Mouse (Mus musculus) forebrain, embryonic 16.5 days (tissue): Measurements from ENCODE around the gene Col4a2. TPM values are rescaled to one million over a fixed set of nuclear protein-coding genes. Genes with fewer than 3 reads are reported as not detected.

Experiments
- ATAC-seq: fragments of 200-750 bp; cut with Nextera tagmentation; 2 replicates; pipeline ENCODE4 v1.8.0; 2017; ENCODE audit warnings: mild to moderate bottlenecking, moderate library complexity
- H3K27ac ChIP-seq: fragments of 300-500 bp; sonication (generic); 2 replicates; pipeline ENCODE4 v1.5.1; 2014; ENCODE audit warnings: low read length, control low read depth
- H3K27me3 ChIP-seq: fragments of 300-500 bp; sonication (generic); replicated peaks from 2 replicates; pipeline ENCODE4 v1.6.1; 2014; ENCODE audit warnings: low read length; ENCODE audit not compliant: control insufficient read depth, insufficient read depth
- H3K36me3 ChIP-seq: fragments of 300-500 bp; sonication (generic); 2 replicates; pipeline ENCODE4 v1.6.1; 2014; ENCODE audit not compliant: control insufficient read depth, insufficient read depth
- H3K4me1 ChIP-seq: fragments of 300-500 bp; sonication (generic); replicated peaks from 2 replicates; pipeline ENCODE4 v1.6.1; 2014; ENCODE audit warnings: low read length; ENCODE audit not compliant: control insufficient read depth, insufficient read depth
- H3K4me2 ChIP-seq: fragments of 300-500 bp; sonication (generic); 2 replicates; pipeline ENCODE4 v1.6.1; 2014; ENCODE audit warnings: mild to moderate bottlenecking, low read length, control low read depth
- H3K4me3 ChIP-seq: fragments of 300-500 bp; sonication (generic); replicated peaks from 2 replicates; pipeline ENCODE4 v1.5.1; 2014; ENCODE audit warnings: mild to moderate bottlenecking, low read length, control low read depth
- H3K9ac ChIP-seq: fragments of 300-500 bp; sonication (generic); replicated peaks from 2 replicates; pipeline ENCODE4 v1.6.1; 2014; ENCODE audit warnings: low read depth, low read length, control low read depth
- H3K9me3 ChIP-seq: fragments of 300-500 bp; sonication (generic); 2 replicates; pipeline ENCODE4 v1.6.1; 2016; ENCODE audit warnings: low read length; ENCODE audit not compliant: control insufficient read depth
- WGBS: fragments of 180-500 bp; shearing (Covaris S2); extraction: QIAGEN DNeasy Blood & Tissue Kit; methylation state at CpG from one replicate; pipeline ENCODE4 v1.1.7; 2014; 5-methylcytosine and 5-hydroxymethylcytosine counted together
- polyA plus RNA-seq: library from polyadenylated mRNA; unstranded; fragments of >200 nt; fragmentation: Nextera tagmentation; extraction: Ambion mirVana; gene quantifications from 2 replicates; pipeline ENCODE4 v1.2.1, GENCODE M21; 2015

The Col4a2 gene
- polyA plus RNA-seq, 1 experiment from 2014 or later: 29.1 TPM

GRCm38 (mm10) chr8:11382059-11382810 lies 69.6 kb downstream of the Col4a2 start:
- Histone ChIP-seq H3K9me3 (no peaks in the 10 kb centered on the region), H3K4me1 (peaks cover 11% of the 10 kb centered on the region), H3K4me3 (no peak overlapping the region), H3K27me3 (no peaks in the 10 kb centered on the region), H3K4me2 (no peak overlapping the region), H3K9ac (no peak overlapping the region), H3K27ac (no peak overlapping the region), H3K36me3 (no peaks in the 10 kb centered on the region)
- peak; percentile 64 for ATAC-seq
- WGBS: 21% methylated on average over 19 of the region's 19 CpGs

GRCm38 (mm10) chr8:11382933-11383332 lies 70.3 kb downstream of the Col4a2 start:
- Histone ChIP-seq H3K9ac (no peak overlapping the region), H3K27ac (no peak overlapping the region)
- WGBS: 46% methylated on average over 3 of the region's 3 CpGs

GRCm38 (mm10) chr8:11383379-11383778 lies 70.8 kb downstream of the Col4a2 start:
- no peaks in the 10 kb centered on the region for H3K27me3 ChIP-seq
- ATAC-seq: no peak
- H3K9ac ChIP-seq: no peak overlapping the region
- WGBS: 66% methylated on average over 3 of the region's 3 CpGs
- peaks cover 11% of the 10 kb centered on the region for H3K4me1 ChIP-seq
- H3K27ac ChIP-seq: no peak overlapping the region
- no peak overlapping the region for H3K4me2 ChIP-seq
- no peak overlapping the region for H3K4me3 ChIP-seq
- H3K9me3 ChIP-seq: no peaks in the 10 kb centered on the region
- H3K36me3 ChIP-seq: no peaks in the 10 kb centered on the region

More at GRCm38 (mm10) chr8:11382933-11383332, 70.3 kb downstream of the Col4a2 start:
- no peaks in the 10 kb centered on the region for H3K9me3 ChIP-seq
- H3K36me3 ChIP-seq: no peaks in the 10 kb centered on the region
- no peak overlapping the region for H3K4me3 ChIP-seq
- no peak overlapping the region for H3K4me2 ChIP-seq
- peaks cover 11% of the 10 kb centered on the region for H3K4me1 ChIP-seq
- H3K27me3 ChIP-seq: no peaks in the 10 kb centered on the region
- no peak for ATAC-seq

- 86% methylated on average over 4 of the region's 4 CpGs for WGBS
- no peak for ATAC-seq
- no peak overlapping the region for H3K9ac ChIP-seq
- no peak overlapping the region for H3K4me2 ChIP-seq
- H3K36me3 ChIP-seq: no peaks in the 10 kb centered on the region
- H3K4me3 ChIP-seq: no peak overlapping the region
- H3K9me3 ChIP-seq: no peaks in the 10 kb centered on the region
- H3K27me3 ChIP-seq: no peaks in the 10 kb centered on the region
- no peak overlapping the region for H3K27ac ChIP-seq
- peaks cover 11% of the 10 kb centered on the region for H3K4me1 ChIP-seq
Observed at GRCm38 (mm10) chr8:11384841-11385240, 72.2 kb downstream of the Col4a2 start.

- no peak overlapping the region for H3K27ac ChIP-seq
- peaks cover 11% of the 10 kb centered on the region for H3K4me1 ChIP-seq
- no peaks in the 10 kb centered on the region for H3K27me3 ChIP-seq
- WGBS: 81% methylated on average over 9 of the region's 9 CpGs
- no peaks in the 10 kb centered on the region for H3K9me3 ChIP-seq
- H3K4me3 ChIP-seq: no peak overlapping the region
- no peaks in the 10 kb centered on the region for H3K36me3 ChIP-seq
- no peak overlapping the region for H3K4me2 ChIP-seq
- ATAC-seq: no peak
- no peak overlapping the region for H3K9ac ChIP-seq
Observed at GRCm38 (mm10) chr8:11385272-11385905, 72.8 kb downstream of the Col4a2 start.

GRCm38 (mm10) chr8:11387282-11387681 lies 74.7 kb downstream of the Col4a2 start:
- Histone ChIP-seq H3K9me3 (no peaks in the 10 kb centered on the region), H3K4me2 (no peak overlapping the region), H3K9ac (no peak overlapping the region), H3K4me3 (no peak overlapping the region), H3K27me3 (no peaks in the 10 kb centered on the region), H3K27ac (no peak overlapping the region), H3K4me1 (peaks cover 4% of the 10 kb centered on the region), H3K36me3 (no peaks in the 10 kb centered on the region)
- 83% methylated on average over 4 of the region's 4 CpGs for WGBS
- ATAC-seq: no peak

GRCm38 (mm10) chr8:11389275-11390050 lies 76.9 kb downstream of the Col4a2 start:
- Histone ChIP-seq H3K36me3 (no peaks in the 10 kb centered on the region), H3K4me2 (no peak overlapping the region), H3K9me3 (no peaks in the 10 kb centered on the region), H3K4me1 (peaks cover 7% of the 10 kb centered on the region; the same call in 1 of the 2 replicates), H3K27me3 (no peaks in the 10 kb centered on the region), H3K4me3 (no peak overlapping the region), H3K9ac (no peak overlapping the region), H3K27ac (no peak overlapping the region)
- 72% methylated on average over 11 of the region's 11 CpGs for WGBS
- no peak for ATAC-seq

- WGBS: 0% methylated on average over 1 of the region's 1 CpGs
- H3K4me1 ChIP-seq: peaks cover 7% of the 10 kb centered on the region; the same call in 1 of the 2 replicates
- no peaks in the 10 kb centered on the region for H3K9me3 ChIP-seq
- no peaks in the 10 kb centered on the region for H3K36me3 ChIP-seq
- H3K4me3 ChIP-seq: no peak overlapping the region
- H3K4me2 ChIP-seq: no peak overlapping the region
- no peak overlapping the region for H3K27ac ChIP-seq
- no peaks in the 10 kb centered on the region for H3K27me3 ChIP-seq
- no peak for ATAC-seq
- H3K9ac ChIP-seq: no peak overlapping the region
Observed at GRCm38 (mm10) chr8:11392739-11393138, 80.1 kb downstream of the Col4a2 start.

GRCm38 (mm10) chr8:11393161-11393560 lies 80.6 kb downstream of the Col4a2 start:
- Histone ChIP-seq H3K9me3 (no peaks in the 10 kb centered on the region), H3K9ac (no peak overlapping the region), H3K27ac (no peak overlapping the region), H3K4me3 (no peak overlapping the region), H3K27me3 (no peaks in the 10 kb centered on the region), H3K4me1 (peaks cover 7% of the 10 kb centered on the region; the same call in 1 of the 2 replicates), H3K4me2 (no peak overlapping the region), H3K36me3 (no peaks in the 10 kb centered on the region)
- no peak; the same call in 1 of the 2 replicates for ATAC-seq
- WGBS: 48% methylated on average over 7 of the region's 7 CpGs
